Mouse (Mus musculus) small intestine, adult 2 months (tissue): ENCODE data around the gene Pla2g12b.

Experiments
- CTCF ChIP-seq: fragments of 200-500 bp; IDR thresholded peaks from 2 replicates; pipeline ENCODE4 v1.5.1; 2012; ENCODE audit warnings: low read depth, mild to moderate bottlenecking, control low read depth, inconsistent platforms, low read length, moderate library complexity, mixed read lengths; ENCODE audit not compliant: insufficient replicate concordance, insufficient read length; ENCODE audit errors: extremely low read depth
- POLR2A ChIP-seq: fragments of 200-500 bp; IDR thresholded peaks from 2 replicates; pipeline ENCODE4 v1.6.1; 2012; ENCODE audit warnings: low read depth, mild to moderate bottlenecking, control low read depth, inconsistent platforms, low read length, moderate library complexity

GRCm38 (mm10) chr10:59416623-59417022 lies 13.2 kb downstream of the Pla2g12b start:
- TF ChIP-seq POLR2A = no peak
- no peak for TF ChIP-seq CTCF
